Mouse (Mus musculus) erythroid progenitor cell, adult 5-6 weeks (primary cell): ENCODE data around the gene Exoc2. TPM values are rescaled to one million over a fixed set of nuclear protein-coding genes. Genes with fewer than 3 reads are reported as not detected.

Experiments used
- ATAC-seq: replicated peaks from 2 replicates; pipeline ENCODE4 v1.8.0; 2016; ENCODE audit warnings: moderate number of reproducible peaks, mild to moderate bottlenecking, moderate TSS enrichment, inconsistent platforms; ENCODE audit not compliant: poor library complexity, low FRiP score, severe bottlenecking
- total RNA-seq, 2 experiments: library from RNA; stranded (forward) in 1 of 2; stranded (reverse) in 1 of 2; fragments of 150-400 nt in 1 of 2; fragments of 186-747, 209-891 nt in 1 of 2; gene quantifications; 2 replicates each; pipeline versions ENCODE4 v1.2.3 to v1.2.4; 2015 to 2017; ENCODE audit warnings: low replicate concordance in 2 of 2

Exoc2 gene
- total RNA-seq, 2 experiments from 2014 or later = 29.1 to 72.9 TPM

GRCm38 (mm10) chr13:30834859-30835258, 139.0 kb downstream of the Exoc2 start:
- no peak for ATAC-seq

- ATAC-seq = no peak
Observed at GRCm38 (mm10) chr13:30834349-30834748, 139.5 kb downstream of the Exoc2 start.

DNA sequence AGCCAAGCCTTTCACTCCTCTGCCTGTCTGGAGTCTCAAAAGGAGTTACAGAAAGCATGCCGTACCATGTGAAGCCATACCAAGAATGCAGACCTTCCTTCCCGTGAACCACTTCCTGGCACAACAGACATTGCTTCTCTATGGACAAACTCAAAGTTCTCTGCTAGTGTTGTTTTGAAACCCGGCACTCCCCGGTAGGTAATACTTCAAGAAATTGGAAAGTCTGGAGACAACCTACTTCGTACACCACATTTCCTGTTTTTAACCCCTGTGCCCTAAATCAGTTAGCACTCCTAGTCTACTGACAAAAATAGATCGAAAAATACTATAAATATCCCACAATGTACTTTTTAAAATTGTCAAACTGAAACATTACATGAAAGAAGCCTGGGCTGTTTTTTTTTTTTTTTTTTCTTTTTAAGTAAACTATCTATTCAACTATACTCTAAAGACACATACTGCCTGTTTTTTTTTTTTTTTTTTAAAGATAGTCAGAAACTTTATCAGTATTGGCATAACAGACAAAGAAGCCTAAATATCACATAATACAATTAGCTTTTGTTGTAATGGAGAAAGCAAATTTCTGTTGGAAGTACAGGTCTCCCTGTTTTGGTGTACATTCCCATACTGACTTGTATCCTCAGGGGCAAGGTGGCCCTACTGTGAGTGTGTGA, 140.3 kb downstream of the Exoc2 start:
- ATAC-seq = no peak

GRCm38 (mm10) chr13:30831369-30831768, 142.5 kb downstream of the Exoc2 start:
- no peak for ATAC-seq

- ATAC-seq = no peak
Observed at GRCm38 (mm10) chr13:30826511-30826910, 147.4 kb downstream of the Exoc2 start.

GRCm38 (mm10) chr13:30824903-30825302, 149.0 kb downstream of the Exoc2 start:
- ATAC-seq = no peak

DNA sequence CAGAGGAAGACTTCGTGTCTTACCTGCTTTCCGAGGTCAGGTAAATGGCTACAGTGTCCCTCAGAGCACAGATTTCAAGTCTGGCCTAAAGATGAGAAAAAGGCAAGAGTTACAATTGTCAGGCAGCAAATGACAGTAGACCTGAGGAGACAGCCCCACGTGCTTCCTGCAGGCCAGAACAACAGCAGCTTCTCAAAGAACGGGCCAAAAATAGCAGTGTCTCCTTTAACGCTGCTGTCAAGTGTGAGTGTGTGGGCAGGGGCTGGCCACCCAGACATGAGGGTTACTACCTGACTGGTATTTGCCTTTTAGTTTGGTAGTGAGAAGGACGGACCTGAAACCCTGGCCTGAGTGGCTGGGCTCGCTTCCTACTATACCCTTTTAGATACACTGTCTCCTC, 153.3 kb downstream of the Exoc2 start:
- ATAC-seq = no peak

GRCm38 (mm10) chr13:30819891-30820290, 154.0 kb downstream of the Exoc2 start:
- no peak for ATAC-seq

- no peak for ATAC-seq
Observed at GRCm38 (mm10) chr13:30817436-30817835, 156.5 kb downstream of the Exoc2 start.

- 0 out of 2 replicates have a peak, but pooled peaks have one; percentile 14 for ATAC-seq
Observed at GRCm38 (mm10) chr13:30814256-30814655, 159.6 kb downstream of the Exoc2 start.

GRCm38 (mm10) chr13:30813464-30813863, 160.4 kb downstream of the Exoc2 start:
- ATAC-seq = no peak

- ATAC-seq = no peak
Observed at GRCm38 (mm10) chr13:30809240-30809639, 164.7 kb downstream of the Exoc2 start.

- ATAC-seq = no peak
Observed at GRCm38 (mm10) chr13:30802336-30802955, 171.4 kb downstream of the Exoc2 start.

- no peak for ATAC-seq
Observed at GRCm38 (mm10) chr13:30801886-30802285, 172.0 kb downstream of the Exoc2 start.

DNA sequence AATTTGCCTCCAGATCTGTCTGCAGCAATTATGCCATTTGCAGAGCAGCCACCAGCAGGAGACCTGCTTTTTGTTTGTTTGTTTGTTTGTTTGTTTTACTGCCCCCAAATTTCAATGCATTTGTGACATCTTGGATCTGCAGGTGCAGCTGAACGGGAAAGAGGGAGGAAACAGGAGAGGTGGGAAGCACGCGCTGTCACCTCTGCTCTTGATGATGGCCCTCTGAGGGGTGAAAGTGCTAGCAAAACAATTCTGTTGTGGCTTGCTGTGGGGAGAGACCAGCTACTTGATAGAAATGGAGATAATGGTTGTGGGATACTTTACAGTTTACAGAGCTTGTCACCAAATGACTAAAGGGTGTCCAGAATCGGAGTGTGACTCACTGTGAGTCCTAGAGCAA, 177.9 kb downstream of the Exoc2 start:
- ATAC-seq = no peak

GRCm38 (mm10) chr13:30793616-30794015, 180.3 kb downstream of the Exoc2 start:
- no peak for ATAC-seq

DNA sequence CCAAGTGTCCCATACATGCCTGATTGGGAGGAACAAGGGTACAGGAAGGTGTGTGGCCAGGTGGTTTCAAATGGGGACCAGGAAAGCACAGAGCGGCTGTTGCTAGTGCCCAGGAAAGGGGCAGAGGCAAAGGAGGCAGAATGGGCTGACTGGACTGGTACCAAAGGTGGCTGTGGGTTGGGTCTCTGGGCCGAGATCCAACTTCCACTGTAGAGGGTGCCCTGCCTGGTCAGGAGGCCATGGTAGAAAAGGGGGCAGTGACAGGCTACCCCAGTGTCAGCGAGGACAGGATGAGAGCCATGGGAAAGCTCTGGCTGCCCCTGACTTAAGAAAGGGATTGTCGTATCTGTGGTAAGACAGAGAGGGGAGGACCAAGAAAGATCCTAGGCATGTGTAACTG, 180.7 kb downstream of the Exoc2 start:
- no peak for ATAC-seq

GRCm38 (mm10) chr13:30792741-30793140, 181.2 kb downstream of the Exoc2 start:
- ATAC-seq = no peak

DNA sequence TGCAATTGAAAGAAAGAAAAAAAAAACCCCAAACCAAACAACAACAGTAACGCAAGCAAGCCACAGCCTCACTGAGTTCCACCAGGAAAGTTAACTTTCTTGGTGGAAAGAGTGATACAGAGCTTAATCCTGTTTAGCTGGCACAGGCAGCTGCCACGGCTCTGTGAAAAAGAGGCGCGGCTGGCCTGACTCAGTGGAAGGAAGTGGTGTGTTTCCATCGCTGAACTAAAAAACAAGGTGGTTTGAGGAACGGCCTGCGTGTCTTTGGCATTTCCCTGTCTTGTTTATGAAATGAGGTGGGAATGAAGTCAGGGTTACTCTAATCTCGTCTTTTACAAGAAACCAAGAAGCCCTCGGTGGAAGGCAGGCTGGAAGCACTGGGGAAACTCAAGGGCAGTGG, 181.6 kb downstream of the Exoc2 start:
- no peak for ATAC-seq

- ATAC-seq = no peak
Observed at GRCm38 (mm10) chr13:30790016-30790415, 183.9 kb downstream of the Exoc2 start.

- no peak for ATAC-seq
Observed at GRCm38 (mm10) chr13:30788421-30788820, 185.5 kb downstream of the Exoc2 start.

DNA sequence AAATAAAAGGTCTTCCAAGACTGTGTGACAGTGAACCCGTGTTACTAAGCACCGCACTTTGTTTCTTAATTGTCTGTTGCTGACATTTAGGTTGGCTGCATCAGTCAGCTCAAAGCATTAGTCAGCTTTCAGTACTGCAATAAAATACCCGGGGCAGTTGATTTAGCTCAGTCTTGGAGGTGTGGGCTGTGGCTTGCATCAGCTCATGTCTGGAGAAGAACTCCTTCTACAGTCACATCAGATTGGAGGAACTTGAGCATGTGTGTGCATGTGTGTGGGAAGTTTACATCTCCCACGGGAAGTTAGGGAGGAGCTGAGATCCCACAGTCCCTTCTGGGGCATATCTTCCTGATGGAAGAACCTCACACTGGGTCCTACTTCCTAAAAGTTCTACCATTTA, 185.9 kb downstream of the Exoc2 start:
- ATAC-seq = no peak
